Mouse (Mus musculus): ENCODE results near the gene Zbtb1. TPM values are rescaled to one million over a fixed set of nuclear protein-coding genes. Genes with fewer than 3 reads are reported as not detected.

Gene Zbtb1
- polyA plus RNA-seq, 1 experiment from 2014 or later: 10.0 TPM

DNA sequence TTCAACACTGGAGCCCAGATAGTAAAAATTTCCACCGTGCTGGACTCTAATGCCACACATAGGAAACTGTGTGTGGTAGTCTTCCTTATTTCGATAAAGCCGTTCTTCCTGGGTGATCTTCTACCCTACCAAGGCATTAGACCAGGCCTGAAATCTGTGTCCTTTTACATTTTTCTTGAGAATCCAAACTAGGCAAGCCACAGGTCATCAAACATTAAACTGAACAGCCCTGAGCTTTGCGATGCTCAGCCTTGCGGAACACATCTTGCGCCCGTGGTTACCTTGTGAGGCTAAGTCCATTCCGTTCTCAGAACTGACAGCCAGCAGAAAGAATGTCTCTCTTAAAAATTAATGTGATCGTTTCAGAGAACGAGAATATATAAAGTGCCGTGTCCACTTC is 76.1 kb downstream of the Zbtb1 start:
- Histone ChIP-seq H3K4me1 (no peaks in the 10 kb centered on the region), H3K9me3 (no peaks in the 10 kb centered on the region), H3K27me3 (no peaks in the 10 kb centered on the region), H3K9ac (no peak overlapping the region), H3K27ac (no peak overlapping the region), H3K4me3 (no peak overlapping the region), H3K4me2 (no peak overlapping the region), H3K36me3 (no peaks in the 10 kb centered on the region)
- ATAC-seq (ENCODE audit: insufficient number of reproducible peaks, low FRiP score, low TSS enrichment, low read depth): no peak
- WGBS: 84% methylated on average over 11 of the region's 11 CpGs

Other genes with a start within 250 kb of the Zbtb1 start
- 0.09 and 0.14 TPM in 2 replicates for gene Esr2, start 193.0 kb upstream of the Zbtb1 start, polyA plus RNA-seq (2015; fragmentation: Nextera tagmentation; extraction: Ambion mirVana)
- 0.17 TPM in 1 of 2 replicates, not detected in the other for gene Tex21, start 123.5 kb upstream of the Zbtb1 start, polyA plus RNA-seq (2015; fragmentation: Nextera tagmentation; extraction: Ambion mirVana)
- gene Mthfd1, start 115.0 kb upstream of the Zbtb1 start, polyA plus RNA-seq (2015; fragmentation: Nextera tagmentation; extraction: Ambion mirVana): 55.6 and 57.8 TPM in 2 replicates
- 1.0 and 1.2 TPM in 2 replicates for gene Akap5, start 45.4 kb upstream of the Zbtb1 start, polyA plus RNA-seq (2015; fragmentation: Nextera tagmentation; extraction: Ambion mirVana)
- 16.9 and 18.1 TPM in 2 replicates for gene Zbtb25, start 664 bp upstream of the Zbtb1 start, polyA plus RNA-seq (2015; fragmentation: Nextera tagmentation; extraction: Ambion mirVana)
- gene Hspa2, start 33.9 kb downstream of the Zbtb1 start, polyA plus RNA-seq (2015; fragmentation: Nextera tagmentation; extraction: Ambion mirVana): 11.8 and 13.0 TPM in 2 replicates
- 3.4 and 4.0 TPM in 2 replicates for gene Ppp1r36, start 47.3 kb downstream of the Zbtb1 start, polyA plus RNA-seq (2015; fragmentation: Nextera tagmentation; extraction: Ambion mirVana)
- 6.0 and 8.0 TPM in 2 replicates for gene Plekhg3, start 160.6 kb downstream of the Zbtb1 start, polyA plus RNA-seq (2015; fragmentation: Nextera tagmentation; extraction: Ambion mirVana)

Data from limb, embryonic 15.5 days (tissue).